In the genomic region with DNA sequence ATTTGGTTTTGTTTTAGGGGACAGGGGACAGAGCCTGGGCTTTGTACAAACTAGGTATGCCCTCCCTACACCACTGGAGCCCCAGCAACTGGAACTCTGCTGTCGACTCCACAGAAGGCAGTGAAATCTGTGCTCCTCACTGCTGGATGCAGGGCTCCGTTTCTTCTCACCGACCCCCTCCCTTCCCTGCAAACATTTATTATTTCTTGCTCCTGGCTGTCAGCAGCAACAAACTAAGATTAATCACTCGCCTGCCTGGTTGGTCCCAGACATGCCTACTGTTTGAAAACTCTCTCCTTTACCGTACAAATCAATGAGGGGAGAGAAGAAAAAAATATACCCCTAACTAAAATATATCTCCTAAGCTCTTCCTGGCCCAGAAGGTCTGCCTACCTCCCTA, we compare ENCODE assay signal across 19 mouse cellular contexts. TPM values are rescaled to one million over a fixed set of nuclear protein-coding genes. Genes with fewer than 3 reads are reported as not detected.
DNase-seq lines count a peak whose midpoint lies in the region; ATAC-seq and TF ChIP-seq lines count a peak whose summit lies in the region.
"Had no signal": no experiment of that assay in that cellular context is flagged by ENCODE, and none has a peak within 500 bp of the region (broad histone marks: within the 10 kb centered on the region; RNA-seq: fewer than 3 reads in every experiment).

No protein-coding gene starts in this region.

- TF ChIP-seq POLR2A in thymus, adult 2 months (IDR thresholded peaks at IDR 0.05; ENCODE audit: control insufficient read depth, extremely low read depth, insufficient read depth, low read length, poor library complexity) = no peak

- 27% methylated on average over 5 of the region's 5 CpGs for WGBS in intestine, embryonic 15.5 days
- 19% methylated on average over 5 of the region's 5 CpGs for WGBS in intestine, embryonic 16.5 days
- 57% methylated on average over 5 of the region's 5 CpGs for WGBS in hindbrain, embryonic 10.5 days
- 27% methylated on average over 5 of the region's 5 CpGs for WGBS in limb, embryonic 10.5 days
- WGBS in thymus, adult 2 months = 86% methylated on average over 5 of the region's 5 CpGs

- H3K9me3 ChIP-seq in intestine, embryonic 15.5 days = no peaks in the 10 kb centered on the region
- no peaks in the 10 kb centered on the region for H3K9me3 ChIP-seq in intestine, embryonic 16.5 days (ENCODE audit: control insufficient read depth, low read length)
- no peaks in the 10 kb centered on the region for H3K9me3 ChIP-seq in hindbrain, embryonic 10.5 days
- H3K9me3 ChIP-seq in limb, embryonic 10.5 days (replicated peaks) = no peaks in the 10 kb centered on the region
- H3K9me3 ChIP-seq: embryonic facial prominence, embryonic 15.5 days; kidney, embryonic 15.5 days; liver, embryonic 13.5 days; lung, embryonic 15.5 days; midbrain, embryonic 13.5 days had no signal

- peaks cover 8% of the 10 kb centered on the region; the same call in 1 of the 2 replicates for H3K36me3 ChIP-seq in intestine, embryonic 15.5 days
- no peaks in the 10 kb centered on the region for H3K36me3 ChIP-seq in intestine, embryonic 16.5 days (ENCODE audit: control insufficient read depth, insufficient read depth, low read length)
- H3K36me3 ChIP-seq in hindbrain, embryonic 10.5 days = peaks cover 20% of the 10 kb centered on the region; the same call in 1 of the 2 replicates
- peaks cover 41% of the 10 kb centered on the region for H3K36me3 ChIP-seq in limb, embryonic 10.5 days
- no peaks in the 10 kb centered on the region for H3K36me3 ChIP-seq in thymus, adult 2 months (ENCODE audit: control insufficient read depth, insufficient read depth, low read length)

- H3K4me1 ChIP-seq in intestine, embryonic 15.5 days (replicated peaks) = peaks cover 46% of the 10 kb centered on the region
- H3K4me1 ChIP-seq in intestine, embryonic 16.5 days (ENCODE audit: control insufficient read depth, insufficient read depth, low read length) = peaks cover 30% of the 10 kb centered on the region
- peaks cover 81% of the 10 kb centered on the region for H3K4me1 ChIP-seq in hindbrain, embryonic 10.5 days (replicated peaks)
- peaks cover 90% of the 10 kb centered on the region for H3K4me1 ChIP-seq in limb, embryonic 10.5 days
- no peaks in the 10 kb centered on the region for H3K4me1 ChIP-seq in thymus, adult 2 months (replicated peaks; ENCODE audit: control insufficient read depth, insufficient read depth, low read length)

- H3K4me2 ChIP-seq in intestine, embryonic 15.5 days (replicated peaks) = no peak overlapping the region
- no peak overlapping the region for H3K4me2 ChIP-seq in intestine, embryonic 16.5 days (ENCODE audit: low read depth, low read length)
- H3K4me2 ChIP-seq: embryonic facial prominence, embryonic 15.5 days; kidney, embryonic 15.5 days; liver, embryonic 13.5 days; lung, embryonic 15.5 days; midbrain, embryonic 13.5 days had no signal

- no peak for TF ChIP-seq CTCF in thymus, adult 2 months (IDR thresholded peaks at IDR 0.05; ENCODE audit: borderline replicate concordance, control insufficient read depth, extremely low read depth, insufficient read depth, low read length, poor library complexity)

- peak; percentile 57 for DNase-seq in embryo, embryonic 11 days
- DNase-seq in hindbrain, embryonic 10.5 days (ENCODE audit: low spot score) = no peak
- DNase-seq in limb, embryonic 10.5 days (ENCODE audit: low spot score) = peak; percentile 57
- DNase-seq in ovary, postnatal 10 days (ENCODE audit: low spot score) = no peak
- no peak for DNase-seq in thymus, adult 2 months
- DNase-seq: adrenal gland, postnatal 25 days; cerebellum, adult 2 months; gastrocnemius, postnatal 14 days; heart, postnatal 4 days; left cerebral cortex, postnatal 4 days; liver, embryonic 13.5 days; right cerebral cortex, postnatal 14 days had no signal

- no peak overlapping the region for H3K4me3 ChIP-seq in intestine, embryonic 15.5 days (replicated peaks)
- no peak overlapping the region for H3K4me3 ChIP-seq in intestine, embryonic 16.5 days (ENCODE audit: low read length)
- H3K4me3 ChIP-seq in hindbrain, embryonic 10.5 days = no peak overlapping the region
- H3K4me3 ChIP-seq in limb, embryonic 10.5 days = no peak overlapping the region
- H3K4me3 ChIP-seq in thymus, adult 2 months (ENCODE audit: control insufficient read depth, insufficient read depth, low read length) = no peak overlapping the region
- H3K4me3 ChIP-seq: embryonic facial prominence, embryonic 15.5 days; kidney, embryonic 15.5 days; liver, embryonic 13.5 days; lung, embryonic 15.5 days; midbrain, embryonic 13.5 days had no signal

- no peak overlapping the region; the same call in 1 of the 2 replicates for H3K9ac ChIP-seq in intestine, embryonic 15.5 days
- H3K9ac ChIP-seq in intestine, embryonic 16.5 days (ENCODE audit: low read depth, low read length) = no peak overlapping the region
- H3K9ac ChIP-seq: embryonic facial prominence, embryonic 15.5 days; kidney, embryonic 15.5 days; liver, embryonic 13.5 days; lung, embryonic 15.5 days; midbrain, embryonic 13.5 days had no signal

- peak overlapping the region; percentile 18; the same call in 1 of the 2 replicates for H3K27ac ChIP-seq in intestine, embryonic 15.5 days
- no peak overlapping the region for H3K27ac ChIP-seq in intestine, embryonic 16.5 days (ENCODE audit: low read length)
- H3K27ac ChIP-seq in hindbrain, embryonic 10.5 days = peak overlapping the region; percentile 57; the same call in 1 of the 2 replicates
- H3K27ac ChIP-seq in limb, embryonic 10.5 days = peak overlapping the region; percentile 67
- no peak overlapping the region for H3K27ac ChIP-seq in thymus, adult 2 months (ENCODE audit: control insufficient read depth, insufficient read depth, low read length)
- H3K27ac ChIP-seq: embryonic facial prominence, embryonic 15.5 days; kidney, embryonic 15.5 days; liver, embryonic 13.5 days; lung, embryonic 15.5 days; macrophage; midbrain, embryonic 13.5 days had no signal

- H3K27me3 ChIP-seq in intestine, embryonic 15.5 days (replicated peaks) = no peaks in the 10 kb centered on the region
- no peaks in the 10 kb centered on the region for H3K27me3 ChIP-seq in intestine, embryonic 16.5 days (replicated peaks; ENCODE audit: control insufficient read depth, insufficient read depth, low read length)
- H3K27me3 ChIP-seq in hindbrain, embryonic 10.5 days (ENCODE audit: insufficient read depth, poor library complexity, severe bottlenecking) = 0 out of 2 replicates have a peak, but pooled peaks cover 3% of the 10 kb centered on the region
- H3K27me3 ChIP-seq in limb, embryonic 10.5 days (ENCODE audit: low read depth, poor library complexity, severe bottlenecking) = peaks cover 59% of the 10 kb centered on the region
- no peaks in the 10 kb centered on the region for H3K27me3 ChIP-seq in thymus, adult 2 months (ENCODE audit: control insufficient read depth, insufficient read depth, low read length)
- H3K27me3 ChIP-seq: embryonic facial prominence, embryonic 15.5 days; kidney, embryonic 15.5 days; liver, embryonic 13.5 days; lung, embryonic 15.5 days; midbrain, embryonic 13.5 days had no signal

- ATAC-seq in intestine, embryonic 15.5 days = no peak
- ATAC-seq in intestine, embryonic 16.5 days = no peak
- ATAC-seq: midbrain, embryonic 13.5 days had no signal

RNA-seq across cellular contexts. Expression of gene Slc25a51, which starts 30.7 kb away (rescaled TPM):
- 53.1 and 54.2 TPM in 2 replicates for polyA plus RNA-seq in intestine, embryonic 15.5 days (2015; fragmentation: Nextera tagmentation; extraction: Ambion mirVana)
- 50.3 and 55.5 TPM in 2 replicates for polyA plus RNA-seq in intestine, embryonic 16.5 days (2015; fragmentation: Nextera tagmentation; extraction: Ambion mirVana)
- polyA plus RNA-seq in hindbrain, embryonic 10.5 days (2016; fragmentation: Nextera tagmentation; extraction: Ambion mirVana) = 77.6 and 79.9 TPM in 2 replicates
- 75.6 and 85.1 TPM in 2 replicates for polyA plus RNA-seq in limb, embryonic 10.5 days (2016; fragmentation: Nextera tagmentation; extraction: Ambion mirVana)
- polyA plus RNA-seq in thymus, adult 2 months (2012; rRNA removed) = 88.7 and 106 TPM in 2 replicates

Comparison
In these comparisons a context has a peak if more than half of its experiments do, and no peak if none do; other contexts are left out.
1. H3K27ac ChIP-seq: peak in intestine, embryonic 15.5 days (single experiment), hindbrain, embryonic 10.5 days (single experiment) and limb, embryonic 10.5 days (single experiment); none in intestine, embryonic 16.5 days (single experiment) and thymus, adult 2 months (single experiment).
2. DNase-seq: peak in embryo, embryonic 11 days (single experiment) and limb, embryonic 10.5 days (single experiment); none in hindbrain, embryonic 10.5 days (single experiment), ovary, postnatal 10 days (single experiment) and thymus, adult 2 months (single experiment).